Mouse (Mus musculus): ENCODE data around the gene Cic. TPM values are rescaled to one million over a fixed set of nuclear protein-coding genes. Genes with fewer than 3 reads are reported as not detected.

The Cic gene
- total RNA-seq, 2 experiments from 2014 or later = 324 to 333 TPM

- intact Hi-C loops (cut with DNase I) = no loop called here
- no peak for DNase-seq
Observed at GRCm38 (mm10) chr7:25281166-25281733, 13.7 kb downstream of the Cic start.

GRCm38 (mm10) chr7:25281734-25282601 lies 14.5 kb downstream of the Cic start:
- intact Hi-C loops (cut with DNase I) = no loop called here
- peak; percentile 99 for DNase-seq

GRCm38 (mm10) chr7:25282731-25283211 lies 15.3 kb downstream of the Cic start:
- intact Hi-C loops (cut with DNase I) = no loop called here
- DNase-seq = peak; percentile 56

DNA sequence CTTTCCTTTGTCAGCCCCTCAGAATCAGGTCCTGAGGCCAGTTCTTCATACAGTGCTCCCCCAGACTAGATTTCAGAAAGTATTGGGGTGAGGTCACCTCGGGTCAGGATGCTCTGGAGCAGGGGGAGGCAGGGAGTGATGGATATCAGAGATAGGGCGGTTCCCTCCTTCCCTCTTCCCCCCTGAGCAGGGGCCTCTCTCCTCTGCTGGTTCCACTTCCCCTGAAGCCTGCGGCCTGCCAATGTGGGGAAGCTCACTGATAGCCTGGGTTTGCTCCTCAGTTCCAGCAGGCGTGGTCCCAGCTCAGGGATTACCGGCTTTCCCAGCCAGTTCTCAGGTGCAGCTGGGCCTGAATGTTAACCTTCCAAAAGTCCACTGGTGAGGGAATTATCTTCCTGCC lies 16.1 kb downstream of the Cic start:
- intact Hi-C loops (cut with DNase I) = no loop called here
- no peak for DNase-seq

DNA sequence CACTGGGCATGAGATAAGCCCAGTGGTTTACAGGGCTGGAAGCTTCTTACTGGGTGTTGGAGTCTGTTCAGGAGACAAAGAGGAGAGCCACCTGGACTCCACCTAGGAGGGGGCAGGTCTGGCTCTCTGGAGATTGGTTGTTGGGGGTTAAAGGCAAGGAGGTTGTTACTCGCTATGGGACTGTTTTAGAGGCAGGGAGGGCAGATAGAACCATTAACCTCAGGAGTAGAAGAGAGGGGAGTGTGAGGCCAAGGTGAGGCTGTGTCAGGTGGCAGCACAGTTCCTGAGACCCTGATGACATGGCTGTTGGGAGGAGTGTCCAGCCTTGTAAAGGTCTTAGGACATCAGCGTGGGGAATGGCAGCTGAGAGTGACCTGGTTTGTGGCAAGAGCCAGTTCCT lies 16.7 kb downstream of the Cic start:
- intact Hi-C loops (cut with DNase I) = no loop called here
- no peak for DNase-seq

GRCm38 (mm10) chr7:25284766-25285165 lies 17.3 kb downstream of the Cic start:
- intact Hi-C loops (cut with DNase I) = no loop called here

DNA sequence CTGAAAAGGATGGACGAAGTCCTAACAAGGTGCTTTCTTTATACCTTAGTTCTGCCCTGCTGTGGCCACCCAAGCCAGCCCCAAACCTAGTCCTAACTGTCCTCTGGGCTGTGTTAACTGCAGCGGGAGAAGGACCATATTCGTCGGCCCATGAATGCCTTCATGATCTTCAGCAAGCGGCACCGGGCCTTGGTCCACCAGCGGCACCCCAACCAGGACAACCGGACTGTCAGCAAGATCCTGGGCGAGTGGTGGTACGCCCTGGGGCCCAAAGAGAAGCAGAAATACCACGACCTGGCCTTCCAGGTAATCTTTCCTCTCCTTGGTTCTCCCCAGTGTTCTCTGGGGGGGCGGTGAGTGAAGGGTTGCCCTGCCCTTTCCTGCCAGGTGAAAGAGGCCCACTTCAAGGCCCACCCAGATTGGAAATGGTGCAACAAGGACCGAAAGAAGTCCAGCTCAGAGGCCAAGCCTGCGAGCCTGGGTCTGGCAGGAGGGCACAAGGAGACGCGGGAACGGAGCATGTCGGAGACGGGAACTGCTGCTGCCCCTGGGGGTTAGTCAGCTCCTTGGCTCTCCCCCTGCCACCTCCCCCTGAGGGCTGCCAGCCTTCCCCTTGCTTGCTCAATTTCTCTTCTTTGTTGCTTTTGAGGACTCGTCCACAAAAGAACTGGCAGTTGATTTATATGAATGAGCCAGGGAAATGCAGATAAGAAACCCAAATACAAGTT lies 18.2 kb downstream of the Cic start:
- intact Hi-C loops (cut with DNase I) = no loop called here
- DNase-seq = no peak

More at GRCm38 (mm10) chr7:25284766-25285165, 17.3 kb downstream of the Cic start:
- DNase-seq = peak; percentile 45

GRCm38 (mm10) chr7:25286989-25287388 lies 19.5 kb downstream of the Cic start:
- intact Hi-C loops (cut with DNase I) = no loop called here
- DNase-seq = no peak

DNA sequence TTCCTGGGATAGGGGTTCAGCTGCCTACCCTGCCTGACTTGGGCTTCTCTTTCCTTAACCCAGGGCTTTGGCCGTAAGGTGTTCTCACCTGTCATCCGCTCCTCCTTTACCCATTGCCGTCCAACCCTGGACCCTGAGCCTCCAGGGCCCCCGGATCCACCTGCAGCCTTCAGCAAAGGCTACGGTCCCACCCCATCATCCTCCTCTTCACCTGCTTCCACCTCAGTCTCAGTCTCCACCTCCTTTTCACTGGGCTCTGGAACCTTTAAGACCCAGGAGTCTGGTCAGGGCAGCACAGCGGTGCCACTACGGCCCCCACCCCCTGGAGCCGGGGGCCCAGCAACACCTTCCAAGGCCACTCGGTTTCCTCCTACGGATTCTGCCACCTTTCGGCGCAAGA lies 20.5 kb downstream of the Cic start:
- intact Hi-C loops (cut with DNase I) = no loop called here
- DNase-seq = no peak

GRCm38 (mm10) chr7:25288721-25289120 lies 21.2 kb downstream of the Cic start:
- no peak for DNase-seq
- intact Hi-C loops (cut with DNase I) = no loop called here

- DNase-seq = no peak
- intact Hi-C loops (cut with DNase I) = no loop called here
Observed at GRCm38 (mm10) chr7:25289925-25290324, 22.4 kb downstream of the Cic start.

GRCm38 (mm10) chr7:25290463-25290862 lies 23.0 kb downstream of the Cic start:
- no peak for DNase-seq
- intact Hi-C loops (cut with DNase I) = no loop called here

GRCm38 (mm10) chr7:25290911-25291310 lies 23.4 kb downstream of the Cic start:
- intact Hi-C loops (cut with DNase I) = no loop called here
- DNase-seq = peak; percentile 64

- intact Hi-C loops (cut with DNase I) = no loop called here
- DNase-seq = peak; percentile 29
Observed at GRCm38 (mm10) chr7:25292107-25292506, 24.6 kb downstream of the Cic start.

DNA sequence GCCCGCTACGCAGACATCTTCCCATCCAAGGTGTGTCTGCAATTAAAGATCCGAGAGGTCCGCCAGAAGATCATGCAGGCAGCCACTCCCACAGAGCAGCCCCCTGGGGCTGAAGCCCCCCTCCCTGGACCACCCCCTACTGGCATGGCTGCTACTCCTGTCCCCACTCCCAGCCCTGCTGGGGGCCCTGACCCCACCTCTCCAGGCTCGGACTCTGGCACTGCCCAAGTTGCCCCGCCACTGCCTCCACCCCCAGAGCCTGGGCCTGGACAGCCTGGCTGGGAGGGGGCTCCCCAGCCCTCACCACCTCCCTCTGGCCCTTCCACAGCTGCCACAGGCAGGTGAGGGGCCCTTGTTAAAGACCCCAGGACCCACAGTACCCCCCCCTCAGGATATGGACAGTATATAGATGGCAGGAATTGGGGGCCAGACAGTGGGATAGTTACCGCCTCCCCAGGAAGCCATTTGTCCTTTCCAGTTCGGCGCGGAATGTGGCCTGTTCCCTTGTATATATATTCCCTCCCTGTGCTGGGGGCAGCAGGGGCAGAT lies 25.8 kb downstream of the Cic start:
- intact Hi-C loops (cut with DNase I) = no loop called here
- DNase-seq = peak; percentile 15

DNA sequence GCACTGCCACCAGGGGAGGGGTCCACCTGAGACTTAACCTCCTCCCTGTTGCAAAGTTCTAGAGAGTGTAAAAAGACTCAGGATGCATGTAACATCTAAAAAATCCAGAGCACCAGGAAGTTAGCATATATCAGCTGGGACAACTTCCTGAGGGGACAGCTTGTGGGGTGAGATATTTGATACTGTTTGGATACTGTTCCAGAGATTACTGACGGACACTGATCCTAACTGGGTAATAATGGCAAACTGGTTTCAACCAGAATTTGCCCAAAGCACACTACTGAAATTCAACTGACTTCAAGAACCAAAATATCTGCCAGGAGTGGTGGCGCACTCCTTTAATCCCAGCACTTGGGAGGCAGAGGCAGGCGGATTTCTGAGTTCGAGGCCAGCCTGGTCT lies 27.0 kb downstream of the Cic start:
- DNase-seq = no peak
- intact Hi-C loops (cut with DNase I) = no loop called here

- intact Hi-C loops (cut with DNase I) = no loop called here
- no peak for DNase-seq
Observed at GRCm38 (mm10) chr7:25294960-25295722, 27.6 kb downstream of the Cic start.

DNA sequence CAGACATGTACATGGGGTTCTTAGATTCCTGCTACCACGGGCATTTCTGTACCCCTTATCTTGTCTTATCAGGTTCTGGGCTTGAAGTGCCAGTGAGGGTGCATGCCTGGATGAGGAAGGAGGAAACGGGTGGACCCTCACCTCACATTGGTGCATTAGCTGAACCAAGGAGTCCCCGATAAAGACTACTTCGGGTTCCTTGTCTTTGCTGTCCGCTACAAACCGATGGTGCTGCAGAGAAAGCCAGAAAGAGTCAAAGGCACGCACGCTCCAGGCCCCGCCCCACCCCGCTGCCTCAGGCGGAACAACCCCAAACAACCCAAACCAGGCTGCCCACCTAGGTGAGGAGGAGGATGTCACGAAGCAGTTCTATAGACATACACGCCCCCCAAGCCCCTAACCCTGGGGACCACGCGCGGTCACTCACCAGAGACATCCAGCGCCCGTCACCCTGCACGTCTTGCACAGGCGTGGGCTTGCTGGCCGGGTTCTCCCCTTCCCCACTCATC lies 29.5 kb downstream of the Cic start:
- DNase-seq = peak; percentile 55
- intact Hi-C loops (cut with DNase I) = no loop called here

DNA sequence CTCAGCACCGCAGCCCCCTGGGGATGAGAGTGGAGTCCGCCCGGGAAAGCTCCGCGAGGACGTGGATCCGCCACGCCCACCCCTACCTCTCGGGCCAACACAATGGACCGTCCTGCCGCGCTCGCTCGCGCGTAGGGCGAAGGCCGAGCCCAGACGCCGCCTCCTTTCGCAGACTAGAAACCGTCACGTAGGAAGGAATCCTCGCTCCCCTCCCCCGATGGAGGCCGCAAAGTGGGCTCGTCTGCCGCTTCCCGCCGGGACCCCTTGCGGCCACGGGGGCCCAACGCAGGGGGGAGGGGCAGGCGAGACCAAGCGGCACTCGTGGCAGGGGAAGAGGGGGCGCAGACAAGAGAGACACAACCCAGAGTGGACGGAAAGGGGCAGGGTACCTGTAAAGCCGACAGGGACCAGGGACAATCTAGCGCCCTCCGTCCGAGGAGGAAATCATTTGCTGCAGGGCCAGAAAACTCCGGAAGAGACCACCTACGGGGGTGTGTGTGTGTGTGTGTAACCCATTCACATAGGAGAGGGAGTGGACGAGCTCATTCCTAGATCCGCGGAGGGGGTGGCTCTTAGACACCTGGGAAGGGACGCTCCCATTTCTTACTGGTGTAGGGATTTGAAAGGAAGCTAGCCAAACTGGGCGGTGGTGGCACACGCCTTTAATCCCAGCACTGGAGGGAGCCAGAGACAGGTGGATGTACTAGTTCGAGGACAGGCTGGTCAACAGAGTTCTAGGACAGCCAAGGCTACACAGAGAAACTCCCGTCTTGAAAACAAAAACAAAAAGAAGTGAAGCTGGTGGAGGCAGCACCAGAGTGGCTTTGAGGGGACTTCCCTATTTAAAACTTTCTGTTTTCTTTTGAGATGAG lies 30.2 kb downstream of the Cic start, which contains the start of gene Pafah1b3:
Gene Pafah1b3, minus strand, starts transcription at position 533 of the 872 bp plus-strand sequence.
- intact Hi-C loops (cut with DNase I) = no loop called here
- DNase-seq = peak; percentile 91

Measured in left cerebral cortex, postnatal 4 days (tissue).